Mouse (Mus musculus) MEL (cell line): ENCODE data around the gene Gstp1. TPM values are rescaled to one million over a fixed set of nuclear protein-coding genes. Genes with fewer than 3 reads are reported as not detected.

Experiments
- DNase-seq: peaks from one replicate; pipeline ENCODE4 v3.0.0; 2011; ENCODE audit warnings: low read depth, low spot score
- H3K27ac ChIP-seq: 2 replicates; pipeline ENCODE4 v1.5.1; 2012; ENCODE audit warnings: low read depth, mild to moderate bottlenecking, control low read depth, low read length, moderate library complexity; ENCODE audit not compliant: control insufficient read depth
- H3K27me3 ChIP-seq, 2 experiments: fragments of 150-350 bp in 1 of 2; sonication (generic) in 1 of 2; 2 replicates each; pipeline ENCODE4 v1.6.1; 2012; ENCODE audit warnings: low read length in 2 of 2, mild to moderate bottlenecking in 2 of 2, improper control_type of control experiment in 1 of 2, moderate library complexity in 1 of 2; ENCODE audit not compliant: insufficient read depth in 2 of 2, control insufficient read depth in 1 of 2
- H3K36me3 ChIP-seq, 2 experiments: 2 replicates each; pipeline ENCODE4 v1.6.1; 2012 to 2014; ENCODE audit warnings: low read length in 2 of 2, improper control_type of control experiment in 1 of 2, inconsistent platforms in 1 of 2, mild to moderate bottlenecking in 1 of 2; ENCODE audit not compliant: insufficient read depth in 2 of 2, control insufficient read depth in 1 of 2
- H3K4me1 ChIP-seq, 2 experiments: fragments of 150-350 bp in 1 of 2; sonication (generic) in 1 of 2; 2 replicates each; pipeline ENCODE4 v1.6.1; 2012; ENCODE audit warnings: low read length in 2 of 2, improper control_type of control experiment in 1 of 2, mild to moderate bottlenecking in 1 of 2; ENCODE audit not compliant: insufficient read depth in 2 of 2, control insufficient read depth in 1 of 2
- H3K4me3 ChIP-seq, 2 experiments: fragments of 150-350 bp in 1 of 2; sonication (generic) in 1 of 2; 2 replicates each; pipeline ENCODE4 v1.5.1; 2012; ENCODE audit warnings: low read depth in 2 of 2, low read length in 2 of 2, mild to moderate bottlenecking in 2 of 2, moderate library complexity in 2 of 2, control low read depth in 1 of 2, improper control_type of control experiment in 1 of 2; ENCODE audit not compliant: control insufficient read depth in 1 of 2, insufficient read depth in 1 of 2
- H3K79me2 ChIP-seq: 2 replicates; pipeline ENCODE4 v1.6.1; 2012; ENCODE audit warnings: mild to moderate bottlenecking, low read length, moderate library complexity; ENCODE audit not compliant: control insufficient read depth, poor library complexity, insufficient read depth
- H3K9ac ChIP-seq: 2 replicates; pipeline ENCODE4 v1.6.1; 2012; ENCODE audit warnings: low read depth, mild to moderate bottlenecking, control low read depth, low read length, moderate library complexity; ENCODE audit not compliant: control insufficient read depth, poor library complexity, severe bottlenecking
- H3K9me3 ChIP-seq: fragments of 150-350 bp; sonication (generic); replicated peaks from 2 replicates; pipeline ENCODE4 v1.6.1; 2012; ENCODE audit warnings: mild to moderate bottlenecking, low read length, improper control_type of control experiment, moderate library complexity; ENCODE audit not compliant: insufficient read depth
- E2F4 ChIP-seq: IDR thresholded peaks from 2 replicates; pipeline ENCODE4 v1.6.1; 2011; ENCODE audit warnings: low read depth, low read length, improper control_type of control experiment, borderline replicate concordance
- ELF1 ChIP-seq: IDR thresholded peaks from 2 replicates; pipeline ENCODE4 v1.6.1; 2014; ENCODE audit warnings: low read depth, mild to moderate bottlenecking, inconsistent platforms, low read length, improper control_type of control experiment, moderate library complexity
- EP300 ChIP-seq, 2 experiments: IDR thresholded peaks; 2 replicates each; pipeline ENCODE4 v1.6.1; 2011; ENCODE audit warnings: improper control_type of control experiment in 2 of 2, low read length in 2 of 2, low read depth in 1 of 2, mild to moderate bottlenecking in 1 of 2
- ETS1 ChIP-seq: IDR thresholded peaks from 2 replicates; pipeline ENCODE4 v1.6.1; 2012; ENCODE audit warnings: low read depth, mild to moderate bottlenecking, inconsistent platforms, low read length, improper control_type of control experiment, moderate library complexity
- GABPA ChIP-seq: IDR thresholded peaks from 2 replicates; pipeline ENCODE4 v1.6.1; 2012; ENCODE audit warnings: low read depth, mild to moderate bottlenecking, inconsistent platforms, low read length, improper control_type of control experiment, moderate library complexity
- GATA1 ChIP-seq: IDR thresholded peaks from 2 replicates; pipeline ENCODE4 v1.6.1; 2011; ENCODE audit warnings: low read depth, low read length, improper control_type of control experiment
- KAT2A ChIP-seq: conservative IDR thresholded peaks from 2 replicates; pipeline ENCODE4 v1.6.1; 2012; ENCODE audit warnings: low read depth, low read length, improper control_type of control experiment, inconsistent platforms
- MAFK ChIP-seq: IDR thresholded peaks from 2 replicates; pipeline ENCODE4 v1.6.1; 2011; ENCODE audit warnings: low read depth, mild to moderate bottlenecking, low read length, improper control_type of control experiment, borderline replicate concordance
- MAX ChIP-seq: IDR thresholded peaks from 2 replicates; pipeline ENCODE4 v1.6.1; 2011; ENCODE audit warnings: low read length, improper control_type of control experiment
- MAZ ChIP-seq: IDR thresholded peaks from 2 replicates; pipeline ENCODE4 v1.6.1; 2012; ENCODE audit warnings: low read depth, mild to moderate bottlenecking, inconsistent platforms, low read length, improper control_type of control experiment
- MXI1 ChIP-seq: IDR thresholded peaks from 2 replicates; pipeline ENCODE4 v1.6.1; 2011; ENCODE audit warnings: mild to moderate bottlenecking, low read depth, low read length, improper control_type of control experiment
- MYC ChIP-seq: IDR thresholded peaks from 2 replicates; pipeline ENCODE4 v1.6.1; 2011; ENCODE audit warnings: low read depth, mild to moderate bottlenecking, low read length, improper control_type of control experiment, moderate library complexity
- NELFE ChIP-seq: IDR thresholded peaks from 2 replicates; pipeline ENCODE4 v1.6.1; 2011; ENCODE audit warnings: low read depth, low read length, improper control_type of control experiment
- POLR2A ChIP-seq, 2 experiments: IDR thresholded peaks; 2 replicates each; pipeline ENCODE4 v1.6.1; 2011 to 2012; ENCODE audit warnings: low read length in 2 of 2, mild to moderate bottlenecking in 2 of 2, control low read depth in 1 of 2, improper control_type of control experiment in 1 of 2, low read depth in 1 of 2, moderate library complexity in 1 of 2; ENCODE audit not compliant: control insufficient read depth in 1 of 2, insufficient read depth in 1 of 2, poor library complexity in 1 of 2
- POLR2AphosphoS2 ChIP-seq: IDR thresholded peaks from 2 replicates; pipeline ENCODE4 v1.6.1; 2011; ENCODE audit warnings: low read length, improper control_type of control experiment
- RCOR1 ChIP-seq: IDR thresholded peaks from 2 replicates; pipeline ENCODE4 v1.6.1; 2012; ENCODE audit warnings: low read depth, mild to moderate bottlenecking, inconsistent platforms, low read length, improper control_type of control experiment
- SIN3A ChIP-seq: IDR thresholded peaks from 2 replicates; pipeline ENCODE4 v1.6.1; 2012; ENCODE audit warnings: low read length, improper control_type of control experiment, inconsistent platforms
- SMC3 ChIP-seq: IDR thresholded peaks from 2 replicates; pipeline ENCODE4 v1.6.1; 2011; ENCODE audit warnings: low read depth, low read length, improper control_type of control experiment
- TAL1 ChIP-seq: IDR thresholded peaks from 2 replicates; pipeline ENCODE4 v1.6.1; 2012; ENCODE audit warnings: mild to moderate bottlenecking, inconsistent platforms, low read length, moderate library complexity, mixed read lengths
- TBP ChIP-seq: IDR thresholded peaks from 2 replicates; pipeline ENCODE4 v1.8.0; 2011; ENCODE audit warnings: low read depth, low read length, improper control_type of control experiment
- USF1 ChIP-seq: IDR thresholded peaks from 2 replicates; pipeline ENCODE4 v1.6.1; 2014; ENCODE audit warnings: low read depth, mild to moderate bottlenecking, inconsistent platforms, low read length, improper control_type of control experiment, moderate library complexity
- ZC3H11A ChIP-seq: IDR thresholded peaks from 2 replicates; pipeline ENCODE4 v1.6.1; 2012; ENCODE audit warnings: low read depth, mild to moderate bottlenecking, inconsistent platforms, low read length, improper control_type of control experiment
- ZNF384 ChIP-seq: IDR thresholded peaks from 2 replicates; pipeline ENCODE4 v1.6.1; 2012; ENCODE audit warnings: low read depth, mild to moderate bottlenecking, inconsistent platforms, low read length, improper control_type of control experiment
- polyA plus RNA-seq, 2 experiments: library from polyadenylated mRNA; stranded (reverse) in 1 of 2; unstranded in 1 of 2; fragments of >175 nt in 1 of 2; fragments of >200 nt in 1 of 2; gene quantifications; 2 replicates each; pipeline versions ENCODE4 v1.2.1 to v1.2.4; 2012; ENCODE audit warnings: low replicate concordance in 2 of 2, low read depth in 1 of 2; ENCODE audit not compliant: insufficient read length in 2 of 2, insufficient read depth in 1 of 2, missing spikeins in 1 of 2
- total RNA-seq: library from RNA; depleted of rRNA; stranded (reverse); fragments of 300-350 nt; gene quantifications from 2 replicates; pipeline ENCODE4 v1.2.3, GENCODE M21; 2012

Gstp1 gene
- total and polyA plus RNA-seq, 3 experiments = 251 to 369 TPM; not detected in 1

GRCm38 (mm10) chr19:4033298-4033697 lies 4.5 kb downstream of the Gstp1 start:
- Histone ChIP-seq H3K9me3 (no peaks in the 10 kb centered on the region), H3K36me3 (peaks cover 0 to 2% of the 10 kb centered on the region in 2 experiments; a peak in 2 of 4 replicates), H3K79me2 (peaks cover 4% of the 10 kb centered on the region), H3K27ac (no peak overlapping the region), H3K4me3 (no peak overlapping the region), H3K27me3 (no peaks in the 10 kb centered on the region), H3K9ac (no peak overlapping the region), H3K4me1 (peaks cover 0 to 8% of the 10 kb centered on the region in 2 experiments; a peak in 2 of 4 replicates)
- no peak for TF ChIP-seq MAFK
- TF ChIP-seq TAL1 = no peak
- TF ChIP-seq MYC = no peak
- TF ChIP-seq E2F4 = no peak
- no peak for TF ChIP-seq TBP
- no peak for TF ChIP-seq NELFE
- TF ChIP-seq POLR2AphosphoS2 = no peak
- no peak for TF ChIP-seq POLR2A (IDR thresholded peaks at IDR 0.05; ENCODE audit: control insufficient read depth in 1 of 2, insufficient read depth in 1 of 2, low read depth in 1 of 2, low read length in 2 of 2, poor library complexity in 1 of 2)
- TF ChIP-seq ETS1 = no peak
- DNase-seq = no peak

GRCm38 (mm10) chr19:4032668-4033067 lies 5.1 kb downstream of the Gstp1 start:
- Histone ChIP-seq H3K9ac (no peak overlapping the region), H3K4me3 (no peak overlapping the region), H3K36me3 (peaks cover 0 to 2% of the 10 kb centered on the region in 2 experiments; a peak in 1 of 4 replicates), H3K27ac (no peak overlapping the region), H3K27me3 (no peaks in the 10 kb centered on the region), H3K79me2 (peaks cover 4% of the 10 kb centered on the region), H3K9me3 (no peaks in the 10 kb centered on the region), H3K4me1 (peaks cover 0 to 8% of the 10 kb centered on the region in 2 experiments; a peak in 2 of 4 replicates)
- no peak for DNase-seq
- TF ChIP-seq MAZ (no peak), ELF1 (no peak), ZNF384 (no peak), MAX (no peak), TAL1 (no peak), NELFE (no peak), MXI1 (no peak), RCOR1 (no peak)

GRCm38 (mm10) chr19:4027576-4027975 lies 10.2 kb downstream of the Gstp1 start:
- H3K27ac ChIP-seq = no peak overlapping the region
- no peaks in the 10 kb centered on the region for H3K79me2 ChIP-seq
- H3K36me3 ChIP-seq = no peaks in the 10 kb centered on the region
- no peak for DNase-seq
- H3K9me3 ChIP-seq = no peaks in the 10 kb centered on the region
- no peaks in the 10 kb centered on the region for H3K4me1 ChIP-seq
- H3K27me3 ChIP-seq = no peaks in the 10 kb centered on the region
- H3K4me3 ChIP-seq = no peak overlapping the region
- H3K9ac ChIP-seq = no peak overlapping the region
- TF ChIP-seq TAL1 = no peak
- no peak for TF ChIP-seq MXI1
- TF ChIP-seq SMC3 = no peak
- no peak for TF ChIP-seq MAZ
- no peak for TF ChIP-seq USF1
- TF ChIP-seq EP300 (IDR thresholded peaks at IDR 0.05; ENCODE audit: low read depth in 1 of 2, low read length in 2 of 2) = no peak
- no peak for TF ChIP-seq GABPA
- TF ChIP-seq SIN3A = no peak
- no peak for TF ChIP-seq KAT2A
- TF ChIP-seq TBP = no peak
- no peak for TF ChIP-seq GATA1
- TF ChIP-seq MAFK = no peak
- TF ChIP-seq ZC3H11A = no peak
